Mouse (Mus musculus) embryonic facial prominence, embryonic 13.5 days (tissue): Measurements from ENCODE around the gene Tnrc6c. TPM values are rescaled to one million over a fixed set of nuclear protein-coding genes. Genes with fewer than 3 reads are reported as not detected.

Experiments
- ATAC-seq: fragments of 200-750 bp; cut with Nextera tagmentation; 2 replicates; pipeline ENCODE4 v1.8.0; 2017; ENCODE audit warnings: low read depth; ENCODE audit not compliant: insufficient number of reproducible peaks, insufficient read depth, low FRiP score, low TSS enrichment
- H3K27ac ChIP-seq: fragments of 300-500 bp; sonication (generic); 2 replicates; pipeline ENCODE4 v1.5.1; 2015; ENCODE audit warnings: moderate library complexity, mild to moderate bottlenecking, inconsistent platforms
- H3K27me3 ChIP-seq: fragments of 300-500 bp; sonication (generic); 2 replicates; pipeline ENCODE4 v1.6.1; 2015; ENCODE audit warnings: mild to moderate bottlenecking, inconsistent platforms
- H3K36me3 ChIP-seq: fragments of 300-500 bp; sonication (generic); 2 replicates; pipeline ENCODE4 v1.6.1; 2015; ENCODE audit warnings: mild to moderate bottlenecking, inconsistent platforms
- H3K4me1 ChIP-seq: fragments of 300-500 bp; sonication (generic); 2 replicates; pipeline ENCODE4 v1.6.1; 2015; ENCODE audit warnings: inconsistent platforms
- H3K4me2 ChIP-seq: fragments of 300-500 bp; sonication (generic); 2 replicates; pipeline ENCODE4 v1.6.1; 2015; ENCODE audit warnings: moderate library complexity, mild to moderate bottlenecking, inconsistent platforms
- H3K4me3 ChIP-seq: fragments of 300-500 bp; sonication (generic); 2 replicates; pipeline ENCODE4 v1.5.1; 2015; ENCODE audit warnings: mild to moderate bottlenecking, inconsistent platforms
- H3K9ac ChIP-seq: fragments of 300-500 bp; sonication (generic); 2 replicates; pipeline ENCODE4 v1.6.1; 2015; ENCODE audit warnings: mild to moderate bottlenecking, inconsistent platforms
- H3K9me3 ChIP-seq: fragments of 300-500 bp; sonication (generic); 2 replicates; pipeline ENCODE4 v1.6.1; 2016; ENCODE audit warnings: inconsistent platforms
- WGBS: fragments of 180-500 bp; shearing (Covaris S2); methylation state at CpG from one replicate; pipeline ENCODE4 v1.1.7; 2015; ENCODE audit warnings: mixed read lengths; 5-methylcytosine and 5-hydroxymethylcytosine counted together
- polyA plus RNA-seq: library from polyadenylated mRNA; unstranded; fragments of >200 nt; fragmentation: Nextera tagmentation; extraction: Ambion mirVana; gene quantifications from 2 replicates; pipeline ENCODE4 v1.2.1, GENCODE M21; 2015

Tnrc6c gene
- polyA plus RNA-seq, 1 experiment from 2014 or later, result 18.4 TPM

DNA sequence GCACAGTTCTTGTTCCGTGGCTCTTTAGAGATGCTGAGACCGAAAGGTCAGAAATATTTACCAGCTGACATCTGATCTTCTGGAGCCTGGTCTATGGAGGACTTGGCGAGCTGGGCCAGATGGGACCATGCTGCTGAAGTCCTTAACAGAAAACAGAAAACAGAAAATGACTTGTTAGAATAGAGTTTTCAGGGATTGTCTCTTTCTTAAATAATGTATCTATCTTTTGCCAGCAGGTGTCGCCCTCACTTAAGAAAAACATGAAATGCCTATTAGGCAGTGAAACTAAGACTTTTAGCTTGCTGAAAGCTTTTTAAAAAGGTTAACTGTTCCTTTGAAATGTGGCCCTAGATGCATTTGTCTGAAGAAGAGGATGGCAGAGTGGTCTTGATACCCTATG is 55.2 kb downstream of the Tnrc6c start:
- Histone ChIP-seq H3K9ac (no peak overlapping the region), H3K4me1 (0 out of 2 replicates have a peak, but pooled peaks cover 4% of the 10 kb centered on the region), H3K4me3 (no peak overlapping the region), H3K4me2 (no peak overlapping the region), H3K27me3 (no peaks in the 10 kb centered on the region), H3K27ac (no peak overlapping the region), H3K9me3 (no peaks in the 10 kb centered on the region), H3K36me3 (peaks cover 33% of the 10 kb centered on the region)
- no peak for ATAC-seq
- 25% methylated on average over 4 of the region's 4 CpGs for WGBS

DNA sequence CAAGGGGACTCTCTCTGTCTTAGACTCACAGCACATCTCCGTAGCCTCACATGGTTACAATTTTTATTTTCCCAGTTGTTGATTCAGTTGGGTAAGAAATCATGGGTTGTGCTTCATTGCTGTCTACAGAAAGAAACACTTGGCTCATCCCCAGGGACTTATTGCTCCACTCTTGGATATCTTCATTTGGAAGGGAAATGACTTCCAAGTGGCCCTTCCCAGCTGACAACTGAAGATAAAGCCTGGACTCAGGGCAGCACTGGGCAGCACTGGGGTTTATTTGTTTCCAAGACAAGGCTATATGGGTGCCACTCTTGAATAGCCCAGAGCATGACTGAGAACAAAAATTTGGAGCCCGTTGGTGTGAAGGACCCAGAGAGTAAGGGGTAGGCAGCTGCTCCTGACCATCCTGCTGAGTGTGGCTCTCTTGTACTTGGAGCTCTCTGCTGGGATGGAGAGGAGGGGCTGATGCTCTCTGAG is 56.8 kb downstream of the Tnrc6c start:
- WGBS, result 84% methylated on average over 2 of the region's 2 CpGs

DNA sequence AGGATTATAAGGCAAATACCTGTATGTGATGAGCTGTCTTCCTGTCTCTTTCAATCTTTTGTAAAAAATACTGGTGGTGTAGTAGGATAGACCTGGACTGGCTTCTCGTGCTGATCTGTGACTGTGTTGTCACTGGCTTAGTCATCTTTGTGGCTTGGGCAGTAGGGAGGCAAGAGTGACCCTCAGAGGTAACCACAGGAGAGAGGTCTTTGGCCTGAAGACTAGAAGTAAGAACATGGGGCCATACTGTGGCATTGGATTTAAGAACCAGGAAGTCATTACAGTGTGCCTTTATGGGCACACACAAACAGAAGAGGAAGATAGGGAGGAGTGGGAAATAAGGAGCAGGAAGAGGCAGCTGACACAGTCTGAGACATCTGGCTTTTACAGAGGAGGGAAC is 58.0 kb downstream of the Tnrc6c start:
- H3K4me3 ChIP-seq, result no peak overlapping the region
- no peak overlapping the region for H3K27ac ChIP-seq
- H3K9me3 ChIP-seq, result no peaks in the 10 kb centered on the region
- H3K9ac ChIP-seq, result no peak overlapping the region
- ATAC-seq, result no peak
- H3K4me2 ChIP-seq, result no peak overlapping the region
- H3K4me1 ChIP-seq, result 0 out of 2 replicates have a peak, but pooled peaks cover 4% of the 10 kb centered on the region
- H3K36me3 ChIP-seq, result peaks cover 50% of the 10 kb centered on the region
- H3K27me3 ChIP-seq, result no peaks in the 10 kb centered on the region
- 96% methylated on average over 1 of the region's 1 CpGs for WGBS

More for the DNA sequence above, 56.8 kb downstream of the Tnrc6c start:
- Histone ChIP-seq H3K4me3 (no peak overlapping the region), H3K27me3 (no peaks in the 10 kb centered on the region), H3K9ac (no peak overlapping the region), H3K9me3 (no peaks in the 10 kb centered on the region), H3K4me1 (0 out of 2 replicates have a peak, but pooled peaks cover 4% of the 10 kb centered on the region), H3K4me2 (no peak overlapping the region), H3K27ac (no peak overlapping the region), H3K36me3 (peaks cover 47% of the 10 kb centered on the region)
- ATAC-seq, result no peak

DNA sequence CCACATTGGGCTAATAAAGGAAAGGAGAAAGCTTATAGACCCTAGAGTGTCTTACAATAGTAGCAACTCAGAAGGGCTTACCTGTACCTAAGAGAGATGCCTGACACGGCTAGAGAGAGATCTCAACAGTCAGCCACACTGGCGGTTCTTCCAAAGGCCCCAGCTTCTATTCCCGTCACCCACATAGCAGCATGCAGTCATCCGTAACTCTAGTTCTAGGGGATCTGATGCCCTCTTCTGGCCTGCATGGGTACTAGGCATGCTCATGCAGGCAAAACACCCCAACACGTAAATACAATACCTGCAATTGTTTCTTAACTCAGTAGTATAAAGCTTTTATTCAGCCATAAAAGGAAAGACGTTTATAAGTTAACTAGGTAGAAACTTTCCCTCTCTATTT is 59.3 kb downstream of the Tnrc6c start:
- no peak overlapping the region for H3K9ac ChIP-seq
- WGBS, result 94% methylated on average over 6 of the region's 6 CpGs
- H3K9me3 ChIP-seq, result no peaks in the 10 kb centered on the region
- H3K4me1 ChIP-seq, result 0 out of 2 replicates have a peak, but pooled peaks cover 4% of the 10 kb centered on the region
- ATAC-seq, result no peak
- no peak overlapping the region for H3K27ac ChIP-seq
- no peak overlapping the region for H3K4me3 ChIP-seq
- peaks cover 58% of the 10 kb centered on the region for H3K36me3 ChIP-seq
- no peaks in the 10 kb centered on the region for H3K27me3 ChIP-seq
- no peak overlapping the region for H3K4me2 ChIP-seq

DNA sequence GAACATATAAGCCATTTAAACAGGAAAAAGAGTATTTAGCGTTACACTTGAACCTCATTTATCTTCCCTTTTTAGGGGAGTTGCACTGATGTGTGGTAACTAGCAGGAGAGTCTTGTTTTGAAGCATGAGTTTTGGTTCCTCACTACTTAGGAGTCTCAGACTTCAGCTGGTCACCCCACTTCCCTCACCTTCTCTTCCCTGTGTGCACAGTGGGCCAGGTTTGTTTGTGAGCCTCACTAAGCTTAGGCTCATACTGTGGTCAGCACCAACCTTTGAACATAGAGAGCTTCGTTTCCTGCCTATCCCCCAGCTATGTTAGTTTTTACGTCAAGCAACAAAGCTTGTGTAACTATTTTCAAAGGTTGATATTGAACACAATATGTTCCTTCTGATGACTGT is 64.7 kb downstream of the Tnrc6c start:
- no peak overlapping the region for H3K4me3 ChIP-seq
- no peak overlapping the region for H3K27ac ChIP-seq
- H3K36me3 ChIP-seq, result peaks cover 89% of the 10 kb centered on the region
- H3K4me1 ChIP-seq, result no peaks in the 10 kb centered on the region
- WGBS, result 96% methylated on average over 3 of the region's 3 CpGs
- ATAC-seq, result no peak
- no peak overlapping the region for H3K9ac ChIP-seq
- no peak overlapping the region for H3K4me2 ChIP-seq
- no peaks in the 10 kb centered on the region for H3K9me3 ChIP-seq
- H3K27me3 ChIP-seq, result no peaks in the 10 kb centered on the region

DNA sequence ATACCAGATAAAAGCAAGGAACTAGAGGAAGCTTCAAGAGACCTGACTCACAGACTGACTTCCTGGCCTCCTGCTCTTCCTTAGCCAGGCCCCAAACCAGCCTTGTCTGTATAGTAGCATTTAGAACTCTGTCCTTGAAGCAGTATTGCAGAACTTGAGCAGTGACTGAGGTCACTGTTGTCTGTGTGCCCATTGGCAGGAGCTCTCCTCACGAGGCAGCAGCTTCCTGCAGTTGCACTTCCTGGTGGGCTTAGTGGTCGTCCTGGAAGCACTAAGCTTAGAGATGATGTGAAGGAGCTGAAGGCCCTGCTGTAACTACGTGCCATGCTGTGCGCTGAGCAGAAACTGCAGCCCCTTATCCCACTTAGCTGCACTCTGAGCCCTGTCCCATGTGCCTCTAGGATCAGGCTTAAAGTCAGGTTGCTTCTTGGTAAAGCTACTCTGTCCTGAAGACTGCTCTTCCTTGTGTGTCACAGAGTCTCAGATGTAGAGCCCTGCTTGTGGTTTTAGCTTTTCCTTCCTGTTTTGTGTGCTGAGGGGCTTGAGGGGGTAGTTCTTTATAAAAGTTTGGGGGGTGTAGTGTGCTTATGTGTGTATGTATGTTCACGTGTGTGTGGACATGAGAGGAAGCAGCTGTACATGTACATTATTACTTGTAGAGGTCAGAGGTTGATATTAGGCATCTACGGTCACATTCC is 70.7 kb downstream of the Tnrc6c start:
- no peak overlapping the region for H3K9ac ChIP-seq
- no peak overlapping the region for H3K4me3 ChIP-seq
- peaks cover 13% of the 10 kb centered on the region; the same call in 1 of the 2 replicates for H3K4me1 ChIP-seq
- H3K27me3 ChIP-seq, result no peaks in the 10 kb centered on the region
- ATAC-seq, result no peak
- 84% methylated on average over 6 of the region's 6 CpGs for WGBS
- H3K9me3 ChIP-seq, result no peaks in the 10 kb centered on the region
- peaks cover 62% of the 10 kb centered on the region for H3K36me3 ChIP-seq
- H3K27ac ChIP-seq, result no peak overlapping the region
- no peak overlapping the region for H3K4me2 ChIP-seq

DNA sequence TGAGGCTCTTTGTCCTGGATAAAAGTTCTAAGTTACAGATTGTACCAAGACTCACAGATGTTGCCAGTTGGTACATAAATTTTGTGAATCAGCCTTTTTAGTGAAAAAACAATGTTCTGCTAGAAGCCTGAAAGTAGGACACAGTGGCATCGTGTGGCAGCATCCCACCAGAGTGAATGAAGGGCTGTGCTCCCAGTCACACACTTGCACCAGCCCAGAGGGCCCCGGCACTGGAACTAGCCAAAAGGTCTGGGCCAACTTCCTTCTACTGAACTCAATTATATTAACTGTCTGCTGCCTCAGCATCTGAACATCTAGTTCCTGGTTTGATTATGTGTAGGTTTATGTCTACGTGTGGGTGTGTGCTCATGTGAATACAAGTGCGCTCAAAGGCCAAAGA is 72.9 kb downstream of the Tnrc6c start:
- no peak overlapping the region for H3K4me3 ChIP-seq
- ATAC-seq, result no peak

DNA sequence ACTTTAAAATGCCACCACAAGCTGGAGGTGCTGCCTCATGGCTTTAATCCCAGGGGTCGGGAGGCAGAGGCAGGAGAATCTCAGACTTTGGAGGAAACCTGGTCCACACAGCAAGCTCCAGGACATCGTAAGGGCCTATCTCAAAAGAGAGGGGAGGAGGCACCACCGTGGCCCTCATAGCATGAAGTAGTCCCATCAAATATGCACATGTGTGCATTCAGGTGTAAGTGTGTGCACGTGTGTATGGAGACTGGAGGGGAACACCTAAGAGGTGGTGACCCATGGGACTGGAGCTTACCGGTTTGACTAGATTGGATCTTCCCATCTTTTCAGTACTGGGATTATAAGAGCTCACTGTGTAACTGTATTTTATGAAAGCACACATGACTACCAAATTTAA is 74.2 kb downstream of the Tnrc6c start:
- no peak overlapping the region for H3K9ac ChIP-seq
- peaks cover 17% of the 10 kb centered on the region; the same call in 1 of the 2 replicates for H3K4me1 ChIP-seq
- H3K27ac ChIP-seq, result 0 out of 2 replicates have a peak overlapping the region, but pooled peaks have one; percentile 33
- H3K27me3 ChIP-seq, result no peaks in the 10 kb centered on the region
- H3K4me2 ChIP-seq, result no peak overlapping the region
- H3K4me3 ChIP-seq, result no peak overlapping the region
- ATAC-seq, result no peak
- H3K36me3 ChIP-seq, result peaks cover 41% of the 10 kb centered on the region
- 91% methylated on average over 5 of the region's 5 CpGs for WGBS
- no peaks in the 10 kb centered on the region for H3K9me3 ChIP-seq

More for the DNA sequence above, 72.9 kb downstream of the Tnrc6c start:
- Histone ChIP-seq H3K9ac (no peak overlapping the region), H3K27ac (no peak overlapping the region), H3K9me3 (no peaks in the 10 kb centered on the region), H3K4me1 (peaks cover 17% of the 10 kb centered on the region; the same call in 1 of the 2 replicates), H3K27me3 (no peaks in the 10 kb centered on the region), H3K36me3 (peaks cover 42% of the 10 kb centered on the region), H3K4me2 (no peak overlapping the region)
- WGBS, result 90% methylated on average over 4 of the region's 4 CpGs

DNA sequence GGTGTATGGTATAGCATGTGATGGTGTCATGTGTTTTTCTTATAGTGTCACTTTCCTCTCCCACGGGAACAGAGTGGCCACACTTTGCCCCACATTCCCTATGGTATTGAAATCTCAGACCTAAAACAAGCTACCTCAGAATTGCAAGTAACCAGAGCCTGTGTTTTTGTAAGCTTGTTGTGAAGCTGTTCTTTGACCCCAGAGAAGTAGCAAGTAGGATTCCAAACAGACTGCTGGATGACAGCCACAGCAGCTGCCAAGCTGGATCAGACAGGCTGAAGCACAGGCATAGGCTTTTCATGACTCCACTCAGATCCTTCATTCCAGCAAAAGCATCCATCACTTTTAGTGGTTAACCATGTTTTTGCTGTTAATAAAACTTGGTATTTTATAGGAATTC is 74.8 kb downstream of the Tnrc6c start:
- no peak overlapping the region for H3K27ac ChIP-seq
- H3K4me2 ChIP-seq, result no peak overlapping the region
- H3K9me3 ChIP-seq, result no peaks in the 10 kb centered on the region
- H3K36me3 ChIP-seq, result peaks cover 41% of the 10 kb centered on the region
- ATAC-seq, result no peak
- H3K4me1 ChIP-seq, result peaks cover 17% of the 10 kb centered on the region; the same call in 1 of the 2 replicates
- 46% methylated on average over 1 of the region's 1 CpGs for whole genome bisulfite sequencing
- H3K9ac ChIP-seq, result no peak overlapping the region
- H3K27me3 ChIP-seq, result no peaks in the 10 kb centered on the region
- H3K4me3 ChIP-seq, result no peak overlapping the region

DNA sequence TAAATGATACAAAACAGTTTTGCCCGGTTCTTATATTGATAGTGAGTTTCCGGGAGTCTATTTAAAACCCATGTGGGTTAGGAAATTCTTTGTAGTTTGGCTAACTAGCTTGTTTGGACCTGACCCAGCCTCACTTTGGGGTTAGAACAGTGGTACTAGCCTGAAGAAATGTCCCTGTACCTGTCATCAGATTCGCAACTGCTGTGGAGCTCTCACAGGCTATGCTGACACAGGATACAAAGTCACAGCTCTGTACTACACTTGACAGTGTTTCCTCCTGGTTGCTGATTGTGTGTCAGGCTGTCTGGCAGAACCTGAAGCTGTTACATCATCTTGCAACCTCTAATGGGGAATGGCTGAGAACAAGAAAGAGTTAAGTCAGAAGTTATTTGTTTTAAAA is 75.3 kb downstream of the Tnrc6c start:
- Histone ChIP-seq H3K4me3 (no peak overlapping the region), H3K4me2 (no peak overlapping the region), H3K9ac (no peak overlapping the region), H3K27me3 (no peaks in the 10 kb centered on the region), H3K9me3 (no peaks in the 10 kb centered on the region), H3K36me3 (peaks cover 41% of the 10 kb centered on the region), H3K27ac (0 out of 2 replicates have a peak overlapping the region, but pooled peaks have one; percentile 24), H3K4me1 (peaks cover 17% of the 10 kb centered on the region; the same call in 1 of the 2 replicates)
- no peak for ATAC-seq
- WGBS, result 74% methylated on average over 3 of the region's 3 CpGs

DNA sequence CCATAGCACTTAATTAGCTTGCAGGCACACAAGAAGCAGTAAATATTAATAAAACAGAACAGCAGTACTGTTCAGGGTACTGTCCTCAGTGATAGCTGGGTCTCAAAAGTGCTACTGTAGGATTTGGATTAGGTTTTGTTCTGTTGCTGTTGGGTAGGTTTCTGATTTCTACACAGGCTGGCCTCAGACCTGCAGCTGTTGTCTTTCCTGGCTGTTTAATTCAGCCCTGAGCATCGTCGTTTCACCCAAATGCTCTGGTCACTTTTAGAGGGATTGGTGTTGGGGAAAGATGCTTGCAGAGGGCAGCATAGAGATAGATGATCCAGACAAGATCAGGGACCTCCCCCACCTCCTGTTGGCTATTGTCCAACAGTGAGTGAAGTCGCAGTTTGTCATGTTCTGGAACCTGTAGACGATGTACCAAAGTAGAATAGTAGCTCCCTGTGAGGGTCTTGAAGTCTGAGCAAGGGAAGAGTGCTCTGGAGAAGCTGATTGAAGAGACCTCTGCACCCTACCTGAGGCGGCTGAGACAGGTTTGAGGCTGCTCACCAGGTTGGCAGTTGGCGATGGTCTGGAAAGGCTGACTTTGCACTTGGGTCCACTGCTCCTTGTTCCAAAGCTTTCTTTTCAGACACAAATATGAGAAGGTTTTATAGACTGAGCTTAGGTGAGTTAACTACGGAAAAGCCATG is 75.9 kb downstream of the Tnrc6c start:
- no peak for ATAC-seq
- H3K27ac ChIP-seq, result no peak overlapping the region
- no peaks in the 10 kb centered on the region for H3K27me3 ChIP-seq
- no peaks in the 10 kb centered on the region for H3K9me3 ChIP-seq
- WGBS, result 85% methylated on average over 7 of the region's 7 CpGs
- no peak overlapping the region for H3K4me2 ChIP-seq
- H3K4me1 ChIP-seq, result peaks cover 17% of the 10 kb centered on the region; the same call in 1 of the 2 replicates
- H3K9ac ChIP-seq, result no peak overlapping the region
- no peak overlapping the region for H3K4me3 ChIP-seq
- peaks cover 39% of the 10 kb centered on the region for H3K36me3 ChIP-seq

DNA sequence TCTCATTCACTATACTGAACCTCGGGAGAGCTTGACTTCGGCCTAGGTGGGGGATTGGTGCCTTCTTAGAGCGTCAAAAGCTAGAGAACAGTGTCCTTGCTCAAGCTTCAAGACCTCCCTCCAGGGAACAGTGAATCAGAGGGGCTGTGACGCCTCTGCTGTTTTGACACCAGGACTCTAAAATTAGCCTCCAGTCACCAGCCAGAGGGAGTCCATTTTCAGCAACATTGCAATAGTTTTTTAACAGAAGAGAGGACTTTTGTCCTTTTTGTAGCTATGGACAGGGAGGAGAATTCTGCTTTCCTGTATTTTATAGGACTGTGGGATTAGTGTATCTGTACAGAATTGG is 76.4 kb downstream of the Tnrc6c start:
- Histone ChIP-seq H3K9ac (no peak overlapping the region), H3K4me2 (no peak overlapping the region), H3K4me3 (no peak overlapping the region), H3K27me3 (no peaks in the 10 kb centered on the region), H3K27ac (no peak overlapping the region), H3K36me3 (peaks cover 40% of the 10 kb centered on the region), H3K9me3 (no peaks in the 10 kb centered on the region), H3K4me1 (peaks cover 17% of the 10 kb centered on the region; the same call in 1 of the 2 replicates)
- no peak for ATAC-seq
- 85% methylated on average over 4 of the region's 4 CpGs for WGBS
